Mouse (Mus musculus) heart, postnatal 0 days (tissue): ENCODE data around the gene Phf13.

ENCODE experiments used
- CTCF ChIP-seq: IDR thresholded peaks from 2 replicates; pipeline ENCODE4 v1.5.1; 2016; ENCODE audit warnings: antibody characterized with exemption, control low read depth, low read depth
- EP300 ChIP-seq: IDR thresholded peaks from 2 replicates; pipeline ENCODE4 v1.6.1; 2016; ENCODE audit warnings: antibody characterized with exemption, low read depth

DNA sequence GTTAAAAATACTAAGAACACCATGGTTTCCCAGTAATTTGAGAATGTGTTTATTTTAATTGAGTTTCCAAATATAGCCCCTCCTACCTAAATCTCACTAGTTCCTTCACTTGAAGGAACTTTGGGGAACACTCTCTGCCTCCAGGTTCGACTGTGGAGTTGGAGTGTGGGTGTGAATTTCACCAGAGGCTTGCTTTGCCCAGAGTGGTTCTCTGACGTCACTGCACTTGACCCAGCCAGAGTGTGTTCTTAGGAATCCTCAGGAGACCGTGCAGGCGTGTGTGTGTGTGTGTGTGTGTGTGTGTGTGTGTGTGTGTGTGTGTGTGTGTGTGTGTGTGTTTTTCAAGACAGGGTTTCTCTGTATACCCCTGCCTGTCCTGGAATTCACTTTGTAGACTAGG lies 4.8 kb upstream of the Phf13 start:
- no peak for TF ChIP-seq CTCF
- no peak for TF ChIP-seq EP300
